Mouse (Mus musculus) heart, postnatal 36 days (tissue): Measurements from ENCODE around the gene Tmc3. TPM values are rescaled to one million over a fixed set of nuclear protein-coding genes. Genes with fewer than 3 reads are reported as not detected.

Experiments used
- DNase-seq, 2 experiments: peaks; one replicate each; pipeline ENCODE4 v3.0.0; 2021 to 2022
- intact Hi-C: fragments of 180-260 bp; cut with DNase I; formaldehyde crosslinking; loops from one replicate; pipeline ENCODE4 v1.15.1; 2025
- total RNA-seq, 2 experiments: library from RNA; stranded (reverse); gene quantifications; 2 replicates each; pipeline ENCODE4 v1.2.3; 2021

The Tmc3 gene
- total RNA-seq, 2 experiments from 2014 or later, result 0.11 to 0.19 TPM

DNA sequence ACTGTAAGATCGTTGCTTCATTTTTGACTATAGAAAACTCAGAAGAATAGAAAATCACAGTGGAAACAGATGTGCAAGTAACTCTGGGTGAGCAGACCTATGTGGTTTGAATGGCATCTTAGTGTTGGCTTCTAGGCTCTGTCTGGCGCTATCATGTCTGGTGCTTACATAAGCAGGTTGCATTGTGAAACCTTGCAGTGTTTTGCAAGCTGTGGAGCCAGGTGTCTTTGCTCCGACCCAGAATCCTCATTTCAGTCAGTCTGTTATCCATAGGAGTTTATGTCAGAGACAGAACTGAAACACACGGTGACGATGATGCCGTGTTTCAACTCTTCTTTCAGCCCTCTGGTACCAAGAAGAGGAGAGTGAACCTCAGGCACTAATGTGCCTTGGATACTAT is 49.1 kb downstream of the Tmc3 start:
- DNase-seq, result no peak
- intact Hi-C loops, result loop anchor here (2.0 to 10.0 kb wide), 2 partner anchors 21 to 769 kb away; partner anchors contain the start of gene Mex3b

DNA sequence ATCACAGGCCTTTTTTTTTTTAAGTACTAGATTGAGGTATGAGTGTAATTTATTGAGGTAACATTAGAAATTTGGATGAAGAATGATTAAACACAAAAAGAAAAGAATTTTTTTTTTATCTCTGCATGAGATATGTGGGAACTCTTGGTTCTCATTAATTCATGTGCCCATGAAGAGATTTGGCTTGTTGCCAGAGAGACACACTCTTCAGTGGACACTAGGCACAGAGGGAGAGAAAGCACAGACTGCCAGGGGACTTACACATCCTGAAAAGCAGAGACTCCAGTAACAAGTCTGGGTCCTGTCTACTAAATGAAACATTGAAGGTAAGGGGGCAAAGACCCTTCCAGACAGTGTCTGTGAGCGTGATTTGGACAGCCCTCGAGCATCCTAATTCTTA is 51.0 kb downstream of the Tmc3 start:
- DNase-seq, result no peak
- intact Hi-C loops, result loop anchor here (10.0 kb wide), 1 partner anchor 771 kb away; the partner anchor contains the start of gene Mex3b

DNA sequence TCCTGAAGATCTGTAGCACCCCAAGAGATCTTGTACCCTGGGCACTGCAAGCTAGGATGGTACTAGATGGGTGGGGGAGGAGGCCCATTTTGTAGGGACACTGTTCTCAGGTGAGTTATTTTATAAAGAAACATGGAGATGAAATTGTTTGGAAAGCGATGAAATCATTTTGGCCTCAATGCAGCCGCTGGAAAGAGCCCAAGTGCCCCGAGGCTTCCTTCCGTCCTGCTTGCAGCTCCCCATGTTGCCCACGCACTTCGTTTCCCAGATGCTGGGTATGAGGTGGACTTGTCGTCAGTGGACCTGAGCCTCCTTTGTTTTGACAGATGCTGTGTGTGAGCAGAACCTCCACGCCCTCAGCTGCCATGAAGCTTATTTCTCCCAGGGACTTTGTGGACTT is 51.7 kb downstream of the Tmc3 start:
- no peak for DNase-seq
- intact Hi-C loops, result loop anchor here (10.0 kb wide), 1 partner anchor 772 kb away; the partner anchor contains the start of gene Mex3b

DNA sequence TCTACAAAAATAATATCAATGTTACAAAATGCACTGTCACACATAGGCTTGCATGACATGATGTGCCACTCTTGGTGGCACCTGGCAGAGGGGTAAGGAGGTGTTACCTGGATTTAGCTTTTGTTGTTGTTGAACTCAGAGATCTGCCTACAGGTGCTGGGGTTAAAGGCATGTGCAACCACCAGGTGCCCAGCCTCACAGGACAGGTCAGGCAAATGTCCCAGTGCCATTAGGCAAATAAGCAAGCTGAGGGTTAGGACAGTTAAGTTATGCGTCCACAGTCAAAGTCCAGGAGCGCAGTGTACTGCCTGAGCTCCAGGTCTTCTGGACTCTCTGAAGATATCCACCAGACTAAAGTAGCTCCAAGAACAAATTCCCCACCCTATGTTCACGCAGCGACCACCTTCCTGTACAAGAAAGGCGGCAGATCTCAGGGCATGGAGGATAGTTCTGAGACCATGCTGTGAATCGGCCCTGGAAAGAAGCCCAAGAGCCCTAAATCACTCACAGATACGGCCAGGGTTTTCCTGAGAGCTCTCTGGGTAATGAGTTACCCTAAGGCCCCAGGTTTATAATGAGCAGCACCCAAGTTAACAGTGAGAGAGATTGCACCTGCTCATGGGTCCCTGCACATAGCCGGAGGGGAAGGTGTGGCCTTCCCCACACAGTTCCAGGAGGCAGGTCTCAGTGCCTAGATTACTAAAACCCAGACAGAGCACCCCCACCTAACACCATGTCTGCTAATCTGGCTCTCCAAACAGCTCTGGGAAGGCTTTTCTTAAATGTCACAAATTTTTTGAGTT is 53.3 kb downstream of the Tmc3 start:
- DNase-seq, result no peak
- intact Hi-C loops, result loop anchor here (1.0 to 10.0 kb wide), 2 partner anchors 11 to 773 kb away; partner anchors contain the start of gene Mex3b

DNA sequence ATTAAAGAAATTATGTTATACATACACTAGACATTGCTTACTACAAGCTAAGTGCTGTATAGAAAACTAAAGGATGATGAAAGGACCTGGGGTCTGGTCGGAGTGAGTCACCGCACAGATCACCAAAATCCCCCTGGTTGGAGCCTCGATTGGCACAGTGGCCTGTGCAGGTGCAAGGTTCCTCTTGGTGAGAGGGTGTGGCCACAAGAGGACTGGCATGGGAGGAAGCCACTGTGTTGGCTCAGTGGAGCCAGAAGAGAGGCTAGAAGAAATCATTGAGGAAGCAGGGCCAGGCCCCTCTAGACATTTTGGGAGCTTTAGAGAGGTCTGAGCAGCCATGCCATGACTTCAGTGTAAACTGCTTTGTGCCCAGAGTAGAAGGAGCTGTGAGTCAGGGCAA is 54.4 kb downstream of the Tmc3 start:
- intact Hi-C loops, result loop anchor here (10.0 kb wide), 1 partner anchor 774 kb away; the partner anchor contains the start of gene Mex3b

DNA sequence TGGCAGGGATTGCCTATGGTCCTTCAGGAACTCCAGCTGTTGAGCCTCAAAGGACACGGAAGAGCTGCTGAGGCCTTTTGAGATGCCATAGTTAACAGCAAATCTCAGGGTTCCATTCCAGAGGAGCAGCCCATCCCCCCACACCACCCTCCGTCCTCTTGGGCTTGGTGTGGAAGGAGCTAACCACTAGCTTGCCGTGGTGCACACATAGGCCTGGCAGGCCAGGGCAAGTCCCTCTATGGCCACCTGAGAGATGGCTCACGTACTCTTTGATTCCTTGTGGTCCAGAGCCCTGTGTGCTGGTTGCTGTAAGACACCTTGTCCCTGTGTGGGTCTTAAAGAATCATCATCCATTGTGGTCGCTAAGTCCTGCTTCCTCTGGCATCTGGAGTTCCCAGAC is 55.9 kb downstream of the Tmc3 start:
- intact Hi-C loops, result no loop called here
- DNase-seq, result no peak

More for the DNA sequence above, 54.4 kb downstream of the Tmc3 start:
- DNase-seq, result no peak

DNA sequence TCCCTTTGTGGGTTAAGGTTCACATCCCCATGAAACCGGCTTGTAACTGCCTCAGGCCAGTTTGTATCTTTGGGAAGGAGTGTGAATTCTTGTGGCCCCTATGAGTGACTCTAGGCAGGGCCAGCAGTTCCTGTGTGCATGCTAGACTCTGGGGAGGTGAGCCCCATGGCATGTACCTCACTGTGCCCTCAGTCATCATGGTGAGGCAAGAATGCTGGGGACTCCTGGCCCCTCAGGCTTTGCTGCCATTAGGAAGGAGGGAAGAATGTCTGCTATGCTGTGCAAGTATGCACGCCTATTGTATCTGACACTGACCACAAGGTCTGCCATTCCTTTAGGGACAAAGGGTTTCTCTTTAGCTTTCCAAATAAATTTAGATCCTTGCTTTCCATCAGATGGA is 56.4 kb downstream of the Tmc3 start:
- DNase-seq, result no peak
- intact Hi-C loops, result no loop called here

DNA sequence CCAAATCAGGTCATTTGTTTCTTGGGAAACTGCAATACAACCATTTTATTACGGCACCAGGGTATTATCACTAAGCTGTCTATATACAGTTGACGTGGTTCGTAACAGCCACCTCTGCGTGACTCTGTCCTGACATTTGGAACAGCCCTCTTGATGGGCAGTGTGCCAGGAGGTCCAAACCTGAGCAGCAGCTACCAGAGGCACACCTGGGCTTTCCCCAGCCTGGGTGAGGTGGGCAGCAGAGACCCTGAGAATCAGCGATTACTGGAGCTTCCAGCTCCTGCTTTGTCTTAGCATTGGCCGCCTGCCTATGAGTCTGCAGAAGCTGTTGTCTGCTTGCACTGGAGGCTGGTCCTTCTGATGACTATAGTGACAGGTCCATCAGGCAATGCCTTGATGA is 58.9 kb downstream of the Tmc3 start:
- DNase-seq, result no peak

DNA sequence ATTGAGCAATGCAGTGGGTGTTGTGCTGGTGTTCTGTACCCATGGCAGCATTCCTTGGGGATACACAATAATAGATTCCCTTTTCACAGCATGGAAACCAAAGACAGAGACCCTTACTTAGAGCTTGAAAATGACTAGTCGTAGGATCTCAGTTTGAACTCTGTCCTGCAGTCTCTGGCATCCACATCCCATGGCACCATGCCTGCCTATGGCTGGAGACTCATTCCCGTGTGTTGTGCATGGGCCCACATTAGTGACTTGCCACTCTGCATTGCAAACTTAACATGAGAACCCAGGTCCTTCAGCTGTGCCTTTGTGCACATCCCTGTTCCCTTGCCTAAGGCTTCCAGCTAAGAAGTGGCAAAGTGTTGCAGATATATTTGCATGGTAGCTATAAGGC is 60.0 kb downstream of the Tmc3 start:
- intact Hi-C loops, result no loop called here
- no peak for DNase-seq

More for the DNA sequence above, 58.9 kb downstream of the Tmc3 start:
- intact Hi-C loops, result no loop called here

DNA sequence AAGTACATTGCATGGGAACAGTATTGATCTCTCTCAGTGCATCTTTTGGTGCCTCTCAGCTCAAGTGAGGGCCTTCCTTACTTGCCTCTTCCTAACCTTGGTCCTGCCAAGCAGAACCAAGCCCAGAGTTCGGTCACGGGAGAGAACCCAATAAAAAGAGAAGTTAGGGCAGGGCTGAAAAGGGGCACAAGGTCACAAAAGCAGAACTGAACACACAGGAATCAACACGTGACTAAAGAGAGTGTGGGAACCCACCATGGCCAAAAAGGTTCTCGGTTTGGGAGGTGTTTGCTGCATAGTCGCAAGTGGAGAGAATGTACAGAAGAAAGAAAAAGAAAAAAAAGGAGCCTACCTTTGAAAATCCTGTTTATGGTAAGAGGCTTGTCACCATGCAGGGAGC is 60.7 kb downstream of the Tmc3 start:
- intact Hi-C loops, result no loop called here
- DNase-seq, result no peak

DNA sequence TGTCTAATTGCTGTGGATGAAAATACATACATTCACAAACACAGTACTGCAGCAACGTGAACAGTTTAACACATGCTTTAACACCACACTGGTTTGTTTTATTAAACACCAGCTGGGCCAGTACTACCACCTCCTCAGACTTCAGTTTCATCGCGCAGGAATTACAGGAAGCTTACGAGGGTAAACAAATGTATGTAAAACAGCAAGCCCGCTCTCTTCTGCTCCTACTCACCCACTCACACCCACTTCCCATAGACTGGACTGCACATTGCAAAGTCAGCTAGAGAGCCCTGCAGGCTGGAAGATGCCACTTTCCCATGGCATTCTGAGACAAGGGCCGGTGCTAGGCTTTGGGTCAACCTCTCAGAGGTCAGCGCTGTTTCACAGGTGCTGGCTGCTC is 64.1 kb downstream of the Tmc3 start:
- intact Hi-C loops, result loop anchor here (1.0 kb wide), 1 partner anchor 12 kb away; no protein-coding TSS in a partner anchor
- no peak for DNase-seq

DNA sequence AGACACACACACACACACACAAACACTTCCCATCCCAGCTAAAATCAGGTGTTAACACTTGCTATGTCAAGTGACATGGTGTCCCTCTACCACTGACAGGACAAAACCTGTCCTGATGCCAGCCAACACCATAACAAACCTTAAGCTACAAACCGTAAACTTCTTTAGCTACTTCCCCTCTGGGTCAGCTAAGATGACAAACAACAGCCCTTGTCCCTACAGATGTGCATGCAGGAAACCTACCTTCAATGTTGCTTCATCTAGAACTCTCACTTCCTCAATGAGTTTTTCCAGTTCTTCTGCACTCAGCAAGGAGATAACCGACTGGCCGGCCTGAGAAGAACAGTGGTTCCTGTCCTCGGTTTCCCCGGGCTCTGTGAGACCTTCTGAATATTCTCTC is 65.9 kb downstream of the Tmc3 start:
- intact Hi-C loops, result no loop called here
- no peak for DNase-seq

DNA sequence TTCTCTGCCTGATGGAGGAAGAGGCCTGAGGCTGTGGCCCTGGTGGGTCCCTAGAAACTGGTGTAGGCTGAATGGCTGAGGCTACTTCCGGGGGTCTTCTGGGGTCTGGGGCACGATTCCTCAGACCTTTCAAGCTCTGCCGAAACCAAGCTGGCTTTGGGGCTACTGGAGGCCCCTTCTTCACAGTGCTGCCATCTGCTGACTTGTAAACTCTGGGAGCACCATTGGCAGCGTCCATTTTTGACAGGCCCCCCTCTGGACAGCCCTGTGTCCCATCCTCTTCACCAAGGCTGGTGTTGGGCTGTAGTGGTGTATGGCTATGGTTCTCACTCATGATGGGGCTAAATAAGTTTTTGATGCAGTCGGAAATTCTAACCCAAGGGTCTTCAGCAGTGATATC is 67.8 kb downstream of the Tmc3 start:
- intact Hi-C loops, result no loop called here

DNA sequence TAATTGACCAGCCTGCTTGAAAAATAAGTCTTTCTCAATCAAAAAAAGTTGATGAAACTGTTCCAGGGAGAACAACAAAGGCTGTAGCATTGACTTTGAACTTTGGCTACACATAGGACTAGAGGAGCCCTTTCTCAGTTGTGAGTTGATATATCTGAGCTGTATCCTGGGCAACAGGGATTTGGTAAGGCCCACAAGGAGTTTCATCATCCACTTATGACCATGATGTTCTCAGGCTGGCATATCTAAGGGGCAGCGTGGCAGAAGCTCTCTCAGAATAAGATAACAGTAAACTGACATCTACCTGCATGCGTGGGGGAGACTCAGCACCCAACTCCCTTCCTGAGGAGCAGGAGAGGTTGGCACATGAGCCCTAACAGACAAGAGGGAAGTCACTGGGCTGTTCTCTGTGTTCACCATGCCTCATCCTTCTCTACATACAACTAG is 68.9 kb downstream of the Tmc3 start:
- intact Hi-C loops, result loop anchor here (2.0 kb wide), 1 partner anchor 21 kb away; no protein-coding TSS in a partner anchor
- no peak for DNase-seq

More for the DNA sequence above, 67.8 kb downstream of the Tmc3 start:
- no peak for DNase-seq

DNA sequence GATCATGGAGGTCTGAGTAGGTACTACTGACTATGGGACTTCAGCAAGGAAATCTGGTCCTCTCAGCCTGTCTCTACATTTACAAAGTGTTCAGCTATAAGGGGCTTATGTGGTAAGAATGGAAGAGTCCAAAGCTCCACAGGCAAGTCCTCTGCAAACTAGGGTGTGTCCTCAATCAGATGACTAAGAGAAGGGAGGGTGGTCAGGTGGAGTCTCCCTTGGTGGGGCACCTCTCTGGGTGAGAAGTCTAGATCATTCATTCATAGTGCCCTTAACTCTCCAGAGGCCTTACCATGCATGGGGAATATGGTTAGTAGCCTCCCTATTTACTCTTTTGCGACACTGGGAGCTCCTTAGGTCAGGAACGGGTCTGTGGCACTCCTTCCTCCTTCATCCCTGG is 69.5 kb downstream of the Tmc3 start:
- no peak for DNase-seq
- intact Hi-C loops, result loop anchor here (2.0 kb wide), 1 partner anchor 21 kb away; no protein-coding TSS in a partner anchor

DNA sequence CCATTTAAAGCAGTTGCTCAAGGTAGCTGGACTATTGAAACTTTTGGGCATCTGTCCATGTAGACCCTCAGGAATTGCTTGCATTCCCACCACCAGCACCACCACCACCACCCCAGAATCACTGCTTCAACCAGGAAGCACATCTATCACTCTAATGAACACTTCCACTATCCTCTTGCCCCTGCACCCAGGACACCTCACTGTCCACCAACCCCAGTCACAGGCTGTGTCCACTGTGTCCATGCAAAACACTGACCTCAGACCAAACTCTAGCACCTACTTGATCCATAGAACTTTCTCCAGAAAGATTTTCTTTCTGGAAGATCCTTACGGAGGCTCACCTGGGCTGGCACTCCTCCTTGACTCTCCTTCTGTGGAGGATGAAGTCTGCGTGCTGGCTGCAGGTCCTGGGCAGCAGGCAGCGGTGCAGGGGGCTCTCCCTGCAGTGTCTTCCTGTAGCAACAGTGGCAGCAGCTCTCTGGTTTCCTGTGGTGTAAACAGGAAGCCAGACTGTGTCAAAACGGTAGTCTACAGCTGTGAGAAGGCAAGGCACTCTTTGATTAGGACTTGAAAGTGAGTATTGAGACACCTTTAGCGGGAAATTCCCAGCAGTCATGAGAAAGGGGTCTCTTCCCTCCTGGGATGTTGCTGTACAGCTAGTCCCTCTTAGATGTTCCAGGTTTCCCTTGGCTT is 70.4 kb downstream of the Tmc3 start:
- intact Hi-C loops, result loop anchor here (2.0 to 5.0 kb wide), 2 partner anchors 22 to 227 kb away; partner anchors contain the start of genes Mesd and Tlnrd1
- peak; percentile 37 to 45 for DNase-seq

DNA sequence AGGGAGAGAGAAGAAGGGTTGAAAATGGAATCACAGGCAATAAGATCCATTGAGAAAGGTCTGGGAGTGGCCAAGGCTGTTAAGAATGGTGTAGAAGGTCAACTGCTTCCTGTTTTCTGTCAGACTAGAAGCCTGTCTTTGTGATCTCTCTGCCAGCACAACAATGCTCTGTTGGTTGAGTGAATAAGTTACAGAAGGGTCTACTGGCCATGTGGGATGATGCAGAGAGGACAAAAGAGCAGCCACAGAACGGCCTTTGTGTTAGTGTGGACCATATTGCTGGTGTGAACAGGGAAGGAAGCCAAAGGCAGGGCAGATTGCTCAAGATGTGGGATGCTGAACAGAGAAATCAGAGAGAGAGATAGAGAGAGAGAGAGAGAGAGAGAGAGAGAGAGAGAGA is 74.0 kb downstream of the Tmc3 start:
- intact Hi-C loops, result loop anchor here (5.0 kb wide), 1 partner anchor 224 kb away; the partner anchor contains the start of genes Mesd and Tlnrd1
- no peak for DNase-seq

DNA sequence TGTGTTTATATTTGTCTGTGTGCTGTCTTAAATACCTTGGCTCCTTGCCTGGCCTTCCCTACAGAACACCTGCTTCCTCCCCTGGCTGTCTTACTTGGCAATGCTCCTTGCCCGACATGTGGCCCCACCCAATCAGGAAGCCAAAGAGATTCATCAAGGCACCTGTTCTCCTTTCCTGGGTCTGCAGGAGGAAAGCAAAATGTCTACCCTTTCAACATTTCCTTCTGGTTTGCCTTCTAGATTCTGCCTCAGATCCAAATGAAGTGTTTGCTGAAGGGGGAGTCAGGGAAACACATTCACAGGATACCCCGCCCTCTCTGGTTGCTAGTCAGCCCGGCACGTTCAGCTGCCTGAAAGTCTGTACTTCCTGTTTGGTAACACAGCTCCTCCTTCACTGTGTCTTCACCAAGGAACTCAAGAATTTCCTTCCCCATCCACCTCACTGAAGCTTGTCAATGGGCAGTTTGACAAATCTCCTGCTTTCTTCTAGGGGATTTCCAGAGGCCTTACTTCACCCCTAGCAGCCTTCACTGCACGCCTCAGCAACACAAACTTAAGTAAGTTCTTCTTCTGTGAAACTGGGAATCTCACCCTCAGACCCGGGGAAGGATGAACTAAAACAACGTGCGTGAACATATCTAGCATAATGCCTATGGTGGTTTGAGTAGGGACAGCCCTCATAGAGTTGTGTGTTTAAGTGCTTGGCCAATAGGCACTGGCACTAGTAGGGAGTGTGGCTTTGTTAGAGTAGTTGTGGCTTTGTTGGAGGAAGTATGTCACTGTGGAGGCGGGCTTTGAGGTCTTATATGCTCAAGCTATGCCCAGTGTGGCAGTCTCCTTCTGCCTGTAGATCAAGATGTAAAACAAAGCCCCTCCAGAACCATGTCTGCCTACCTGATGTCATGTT is 74.7 kb downstream of the Tmc3 start:
- intact Hi-C loops, result loop anchor here (5.0 kb wide), 1 partner anchor 223 kb away; the partner anchor contains the start of genes Mesd and Tlnrd1
- peak; percentile 49 to 60 for DNase-seq

DNA sequence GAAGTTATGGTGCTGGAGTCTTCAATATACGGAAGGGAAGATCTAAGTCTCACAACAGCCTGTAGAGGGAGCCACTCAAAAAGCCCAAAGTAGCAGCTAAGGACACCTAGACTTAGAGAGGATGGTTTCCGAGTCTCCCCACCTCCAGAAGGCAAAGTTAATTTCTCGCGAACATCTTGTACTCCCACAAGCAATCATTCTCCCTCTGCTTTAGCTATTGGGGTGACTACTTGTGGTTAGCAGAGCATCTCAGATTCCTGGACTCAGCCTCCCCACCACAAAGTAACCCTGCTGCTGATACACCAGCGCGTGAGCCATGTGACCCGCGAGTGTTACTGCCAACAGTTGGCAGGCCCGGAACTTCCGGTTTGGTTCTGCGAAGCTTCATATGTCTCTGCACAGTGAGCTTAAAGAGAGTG is 75.6 kb downstream of the Tmc3 start:
- intact Hi-C loops, result no loop called here
- DNase-seq, result no peak

DNA sequence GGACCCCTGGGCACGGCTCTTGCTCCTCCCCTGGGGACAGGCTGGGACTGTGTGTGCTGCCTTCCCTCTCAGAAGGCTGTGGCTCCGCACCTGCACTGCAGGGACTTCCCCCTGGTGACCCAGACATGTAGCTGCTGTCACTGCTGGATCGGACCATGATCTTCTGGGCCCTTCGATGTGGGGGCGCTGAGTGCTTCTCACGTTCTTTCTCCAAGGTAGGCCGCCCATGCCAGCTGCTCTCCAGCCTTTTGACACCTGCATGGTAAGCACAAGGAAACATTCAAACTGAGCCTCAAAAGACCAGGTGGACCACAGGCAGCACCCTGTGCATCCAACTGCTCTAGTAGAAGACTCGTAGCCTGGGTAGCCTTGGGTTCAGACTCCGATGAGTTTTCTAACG is 76.3 kb downstream of the Tmc3 start:
- intact Hi-C loops, result no loop called here
- no peak for DNase-seq
